Mouse (Mus musculus) kidney, embryonic 15.5 days (tissue): ENCODE measurements around the gene Foxp4. TPM values are rescaled to one million over a fixed set of nuclear protein-coding genes. Genes with fewer than 3 reads are reported as not detected.

Experiments
- ATAC-seq: fragments of 200-750 bp; cut with Nextera tagmentation; replicated peaks from 2 replicates; pipeline ENCODE4 v1.8.0; 2017; ENCODE audit warnings: moderate TSS enrichment; ENCODE audit not compliant: low FRiP score
- H3K27ac ChIP-seq: fragments of 300-500 bp; sonication (generic); 2 replicates; pipeline ENCODE4 v1.5.1; 2015; ENCODE audit warnings: mild to moderate bottlenecking, inconsistent platforms
- H3K27me3 ChIP-seq: fragments of 300-500 bp; sonication (generic); 2 replicates; pipeline ENCODE4 v1.6.1; 2015; ENCODE audit warnings: inconsistent platforms
- H3K36me3 ChIP-seq: fragments of 300-500 bp; sonication (generic); 2 replicates; pipeline ENCODE4 v1.6.1; 2015; ENCODE audit warnings: inconsistent platforms
- H3K4me1 ChIP-seq: fragments of 300-500 bp; sonication (generic); 2 replicates; pipeline ENCODE4 v1.6.1; 2015; ENCODE audit warnings: inconsistent platforms
- H3K4me2 ChIP-seq: fragments of 300-500 bp; sonication (generic); 2 replicates; pipeline ENCODE4 v1.6.1; 2015; ENCODE audit warnings: moderate library complexity, mild to moderate bottlenecking, inconsistent platforms
- H3K4me3 ChIP-seq: fragments of 300-500 bp; sonication (generic); replicated peaks from 2 replicates; pipeline ENCODE4 v1.5.1; 2015; ENCODE audit warnings: mild to moderate bottlenecking, inconsistent platforms
- H3K9ac ChIP-seq: fragments of 300-500 bp; sonication (generic); 2 replicates; pipeline ENCODE4 v1.6.1; 2015; ENCODE audit warnings: mild to moderate bottlenecking, inconsistent platforms
- H3K9me3 ChIP-seq: fragments of 300-500 bp; sonication (generic); replicated peaks from 2 replicates; pipeline ENCODE4 v1.6.1; 2016; ENCODE audit warnings: inconsistent platforms
- WGBS: fragments of 180-500 bp; shearing (Covaris S2); methylation state at CpG from one replicate; pipeline ENCODE4 v1.1.7; 2015; ENCODE audit warnings: mixed read lengths; 5-methylcytosine and 5-hydroxymethylcytosine counted together
- polyA plus RNA-seq: library from polyadenylated mRNA; unstranded; fragments of >200 nt; fragmentation: Nextera tagmentation; extraction: Ambion mirVana; gene quantifications from 2 replicates; pipeline ENCODE4 v1.2.1, GENCODE M21; 2015

Gene Foxp4
- polyA plus RNA-seq, 1 experiment from 2014 or later, result 13.7 TPM

- no peak for ATAC-seq
- no peak overlapping the region for H3K4me2 ChIP-seq
- H3K9ac ChIP-seq, result no peak overlapping the region
- no peak overlapping the region for H3K4me3 ChIP-seq
- peaks cover 26% of the 10 kb centered on the region for H3K4me1 ChIP-seq
- H3K27ac ChIP-seq, result no peak overlapping the region
- no peaks in the 10 kb centered on the region for H3K36me3 ChIP-seq
- no peaks in the 10 kb centered on the region for H3K9me3 ChIP-seq
- WGBS, result 91% methylated on average over 12 of the region's 12 CpGs
- peaks cover 28% of the 10 kb centered on the region for H3K27me3 ChIP-seq
Measured at GRCm38 (mm10) chr17:47949441-47949840, 25.0 kb upstream of the Foxp4 start.

DNA sequence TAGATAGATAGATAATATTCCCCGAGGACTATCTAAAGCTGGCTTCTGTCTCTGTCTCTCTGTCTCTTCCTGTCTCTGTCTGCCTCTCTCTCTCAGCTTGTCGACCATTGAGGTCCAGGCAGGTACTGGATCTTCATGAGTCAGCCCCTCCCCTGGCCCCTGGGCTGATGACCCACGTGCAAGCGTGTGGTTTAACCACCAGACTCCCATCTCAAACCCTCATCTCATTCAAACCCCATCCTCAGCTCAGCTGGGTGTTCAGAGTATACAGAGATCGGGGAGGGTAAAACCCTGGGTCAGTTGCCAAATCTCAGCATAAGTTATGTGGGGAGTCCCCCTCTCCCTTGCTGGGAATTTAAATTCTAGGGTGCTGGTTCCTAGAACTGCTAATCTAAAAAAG is 24.3 kb upstream of the Foxp4 start:
- H3K27ac ChIP-seq, result no peak overlapping the region
- H3K36me3 ChIP-seq, result no peaks in the 10 kb centered on the region
- no peak overlapping the region for H3K4me2 ChIP-seq
- no peak overlapping the region for H3K9ac ChIP-seq
- H3K9me3 ChIP-seq, result no peaks in the 10 kb centered on the region
- WGBS, result 77% methylated on average over 5 of the region's 5 CpGs
- ATAC-seq, result no peak
- no peak overlapping the region for H3K4me3 ChIP-seq
- peaks cover 26% of the 10 kb centered on the region for H3K4me1 ChIP-seq
- peaks cover 25% of the 10 kb centered on the region for H3K27me3 ChIP-seq

GRCm38 (mm10) chr17:47946921-47947420 is 22.5 kb upstream of the Foxp4 start:
- H3K27ac ChIP-seq, result no peak overlapping the region
- H3K9me3 ChIP-seq, result no peaks in the 10 kb centered on the region
- peak overlapping the region; percentile 44 for H3K4me2 ChIP-seq
- peaks cover 12% of the 10 kb centered on the region; the same call in 1 of the 2 replicates for H3K27me3 ChIP-seq
- 0 out of 2 replicates have a peak overlapping the region, but pooled peaks have one; percentile 7 for H3K4me3 ChIP-seq
- no peaks in the 10 kb centered on the region for H3K36me3 ChIP-seq
- peaks cover 21% of the 10 kb centered on the region for H3K4me1 ChIP-seq
- peak; percentile 79 for ATAC-seq
- H3K9ac ChIP-seq, result no peak overlapping the region; the same call in 1 of the 2 replicates
- 5% methylated on average over 14 of the region's 14 CpGs for WGBS

DNA sequence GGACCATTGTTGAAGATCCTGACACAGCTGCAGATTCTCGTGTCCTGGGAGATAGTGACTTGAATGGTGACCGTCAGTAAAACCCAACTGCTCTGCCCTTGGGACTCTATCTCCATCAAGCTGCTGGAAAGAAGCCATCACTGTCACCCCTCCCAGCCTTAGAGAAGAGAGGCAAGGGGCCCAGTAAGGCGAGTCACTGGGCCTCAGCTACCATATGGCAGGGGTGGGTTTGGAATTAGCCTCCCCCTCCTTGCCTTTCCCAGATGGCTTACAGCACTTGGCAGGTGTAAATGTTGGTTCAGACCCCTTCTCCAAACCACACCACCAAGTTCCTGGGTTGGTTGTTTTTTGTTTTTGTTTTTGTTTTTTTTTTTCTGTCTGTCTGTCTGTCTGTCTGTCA is 21.7 kb upstream of the Foxp4 start:
- Histone ChIP-seq H3K4me3 (no peak overlapping the region), H3K27ac (no peak overlapping the region), H3K27me3 (0 out of 2 replicates have a peak, but pooled peaks cover 9% of the 10 kb centered on the region), H3K9me3 (no peaks in the 10 kb centered on the region), H3K4me2 (no peak overlapping the region), H3K36me3 (no peaks in the 10 kb centered on the region), H3K9ac (no peak overlapping the region), H3K4me1 (peaks cover 17% of the 10 kb centered on the region)
- WGBS, result 71% methylated on average over 3 of the region's 3 CpGs
- no peak for ATAC-seq

DNA sequence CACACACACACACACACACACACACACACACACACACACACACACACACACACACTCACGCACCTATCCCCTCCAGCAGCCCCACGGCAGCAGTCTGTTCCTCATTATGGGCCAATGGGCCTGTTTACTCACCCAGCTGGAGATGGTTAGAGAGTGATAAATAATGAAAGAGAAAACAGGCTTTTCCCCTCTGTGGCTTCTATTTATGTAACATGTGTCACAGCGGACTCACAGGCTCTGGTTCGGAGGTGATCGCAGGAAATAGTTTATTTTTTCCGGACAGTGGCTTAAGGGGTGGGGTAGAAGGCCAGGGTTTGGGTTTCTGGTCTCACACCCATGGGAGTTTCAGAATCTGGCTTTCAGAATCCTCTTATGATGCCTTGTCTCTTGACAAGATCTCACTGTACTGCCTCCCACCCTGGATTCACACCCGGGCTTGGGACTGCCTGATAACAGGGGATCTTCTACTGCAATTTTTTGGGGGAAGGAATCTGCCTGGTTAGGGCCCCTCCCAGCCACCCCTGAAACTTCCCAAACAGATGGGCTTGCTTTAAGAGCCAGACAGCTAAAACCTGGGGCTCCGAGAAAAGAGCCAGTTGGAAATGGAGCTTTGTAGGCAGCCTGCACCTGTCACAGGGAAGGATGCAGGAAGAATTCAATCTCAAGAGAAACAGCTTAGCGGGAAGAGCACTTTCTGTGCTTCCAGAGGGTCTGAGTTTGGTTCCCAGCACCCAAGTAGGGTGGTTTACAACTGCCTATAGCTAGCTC is 18.8 kb upstream of the Foxp4 start:
- WGBS, result 37% methylated on average over 9 of the region's 9 CpGs
- Histone ChIP-seq H3K9me3 (no peaks in the 10 kb centered on the region), H3K4me3 (no peak overlapping the region), H3K36me3 (no peaks in the 10 kb centered on the region), H3K4me2 (no peak overlapping the region), H3K4me1 (peaks cover 17% of the 10 kb centered on the region; the same call in 1 of the 2 replicates), H3K27ac (no peak overlapping the region), H3K9ac (no peak overlapping the region), H3K27me3 (0 out of 2 replicates have a peak, but pooled peaks cover 4% of the 10 kb centered on the region)
- no peak for ATAC-seq

DNA sequence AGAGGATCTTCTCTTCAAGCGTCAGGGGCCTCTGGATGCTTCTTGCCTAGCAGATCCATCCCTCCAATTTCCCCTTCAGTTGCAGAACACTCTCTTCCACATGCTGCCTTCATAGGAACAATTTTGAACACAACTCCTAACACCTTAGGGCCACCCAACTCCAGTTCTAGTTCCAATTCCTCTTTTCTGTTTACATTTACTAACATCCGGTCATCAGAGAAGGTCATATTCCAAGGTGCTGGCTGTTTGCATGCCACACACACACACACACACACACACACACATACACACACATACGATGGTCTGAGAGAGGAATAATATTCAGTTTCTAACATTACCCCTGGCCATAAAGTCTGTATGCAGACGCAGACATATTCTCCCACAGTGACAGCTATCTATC is 17.6 kb upstream of the Foxp4 start:
- Histone ChIP-seq H3K4me2 (no peak overlapping the region), H3K9me3 (no peaks in the 10 kb centered on the region), H3K27ac (no peak overlapping the region), H3K27me3 (0 out of 2 replicates have a peak, but pooled peaks cover 4% of the 10 kb centered on the region), H3K4me1 (peaks cover 13% of the 10 kb centered on the region; the same call in 1 of the 2 replicates), H3K9ac (no peak overlapping the region), H3K36me3 (no peaks in the 10 kb centered on the region), H3K4me3 (no peak overlapping the region)
- WGBS, result 85% methylated on average over 4 of the region's 4 CpGs
- no peak for ATAC-seq

- no peak overlapping the region for H3K9ac ChIP-seq
- ATAC-seq, result no peak
- no peak overlapping the region for H3K27ac ChIP-seq
- no peaks in the 10 kb centered on the region for H3K27me3 ChIP-seq
- peaks cover 8% of the 10 kb centered on the region; the same call in 1 of the 2 replicates for H3K4me1 ChIP-seq
- no peak overlapping the region for H3K4me3 ChIP-seq
- H3K9me3 ChIP-seq, result no peaks in the 10 kb centered on the region
- WGBS, result 72% methylated on average over 6 of the region's 6 CpGs
- no peaks in the 10 kb centered on the region for H3K36me3 ChIP-seq
- H3K4me2 ChIP-seq, result no peak overlapping the region
Measured at GRCm38 (mm10) chr17:47938839-47939238, 14.4 kb upstream of the Foxp4 start.

GRCm38 (mm10) chr17:47937926-47938600 is 13.6 kb upstream of the Foxp4 start:
- no peak for ATAC-seq
- peaks cover 3% of the 10 kb centered on the region; the same call in 1 of the 2 replicates for H3K4me1 ChIP-seq
- no peak overlapping the region for H3K9ac ChIP-seq
- no peak overlapping the region for H3K4me3 ChIP-seq
- no peaks in the 10 kb centered on the region for H3K27me3 ChIP-seq
- H3K9me3 ChIP-seq, result no peaks in the 10 kb centered on the region
- no peak overlapping the region for H3K4me2 ChIP-seq
- H3K27ac ChIP-seq, result no peak overlapping the region
- 62% methylated on average over 10 of the region's 10 CpGs for WGBS
- H3K36me3 ChIP-seq, result no peaks in the 10 kb centered on the region

GRCm38 (mm10) chr17:47936591-47936990 is 12.1 kb upstream of the Foxp4 start:
- WGBS, result 86% methylated on average over 4 of the region's 4 CpGs
- ATAC-seq, result no peak

GRCm38 (mm10) chr17:47929431-47929830 is 5.0 kb upstream of the Foxp4 start:
- H3K9ac ChIP-seq, result no peak overlapping the region
- no peak overlapping the region for H3K4me3 ChIP-seq
- WGBS, result 91% methylated on average over 4 of the region's 4 CpGs
- H3K4me2 ChIP-seq, result no peak overlapping the region
- H3K9me3 ChIP-seq, result no peaks in the 10 kb centered on the region
- no peak for ATAC-seq
- H3K27ac ChIP-seq, result no peak overlapping the region
- H3K4me1 ChIP-seq, result peaks cover 26% of the 10 kb centered on the region
- no peaks in the 10 kb centered on the region for H3K27me3 ChIP-seq
- H3K36me3 ChIP-seq, result no peaks in the 10 kb centered on the region

More at GRCm38 (mm10) chr17:47936591-47936990, 12.1 kb upstream of the Foxp4 start:
- no peak overlapping the region for H3K27ac ChIP-seq
- H3K27me3 ChIP-seq, result no peaks in the 10 kb centered on the region
- no peaks in the 10 kb centered on the region for H3K36me3 ChIP-seq
- no peaks in the 10 kb centered on the region for H3K4me1 ChIP-seq
- H3K9ac ChIP-seq, result no peak overlapping the region
- H3K9me3 ChIP-seq, result no peaks in the 10 kb centered on the region
- H3K4me2 ChIP-seq, result no peak overlapping the region
- no peak overlapping the region for H3K4me3 ChIP-seq

- peak overlapping the region; percentile 93 for H3K4me2 ChIP-seq
- H3K9ac ChIP-seq, result no peak overlapping the region
- H3K4me3 ChIP-seq, result peak overlapping the region; percentile 96
- peaks cover 53% of the 10 kb centered on the region for H3K4me1 ChIP-seq
- H3K27ac ChIP-seq, result peak overlapping the region; percentile 98
- no peak for ATAC-seq
- no peaks in the 10 kb centered on the region for H3K36me3 ChIP-seq
- H3K9me3 ChIP-seq, result no peaks in the 10 kb centered on the region
- WGBS, result 31% methylated on average over 10 of the region's 10 CpGs
- 0 out of 2 replicates have a peak, but pooled peaks cover 4% of the 10 kb centered on the region for H3K27me3 ChIP-seq
Measured at GRCm38 (mm10) chr17:47925988-47926387, 1.5 kb upstream of the Foxp4 start.
